Mouse (Mus musculus): Measurements from ENCODE around the gene Bcl2l13. TPM values are rescaled to one million over a fixed set of nuclear protein-coding genes. Genes with fewer than 3 reads are reported as not detected.

Gene Bcl2l13
- polyA plus RNA-seq, 1 experiment from 2014 or later, result 14.0 TPM

DNA sequence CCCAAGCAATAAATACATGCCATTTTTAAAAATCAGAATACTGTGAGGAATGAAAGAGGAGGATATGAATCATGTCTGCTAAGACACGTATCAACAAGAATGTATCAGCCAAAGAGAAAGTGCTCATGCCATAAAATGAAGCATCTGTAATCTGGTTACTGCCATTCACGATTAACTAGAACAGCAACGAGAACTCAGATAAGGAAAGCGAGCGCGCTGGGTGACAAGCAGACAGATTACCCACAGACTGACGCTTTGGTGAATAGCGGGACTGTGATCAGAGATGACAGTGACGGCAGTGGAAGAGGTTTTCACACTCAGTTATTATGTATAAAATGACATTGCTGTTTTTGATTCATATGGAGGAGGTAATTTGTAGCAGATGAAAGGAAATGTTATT lies 37.9 kb downstream of the Bcl2l13 start:
- no peaks in the 10 kb centered on the region for H3K4me1 ChIP-seq (ENCODE audit: insufficient read depth, low read depth, low read length)
- no peak overlapping the region for H3K9ac ChIP-seq (replicated peaks; ENCODE audit: low read depth)
- no peaks in the 10 kb centered on the region for H3K36me3 ChIP-seq (ENCODE audit: insufficient read depth, low read length)
- no peak overlapping the region for H3K27ac ChIP-seq (ENCODE audit: low read length)
- 56% methylated on average over 9 of the region's 9 CpGs for WGBS
- ATAC-seq (no peak), DNase-seq (ENCODE audit: low spot score) (no peak)
- no peak overlapping the region for H3K4me3 ChIP-seq (ENCODE audit: low read depth, low read length)
- no peaks in the 10 kb centered on the region for H3K27me3 ChIP-seq (replicated peaks; ENCODE audit: insufficient read depth, low read length)
- no peaks in the 10 kb centered on the region for H3K9me3 ChIP-seq (ENCODE audit: low read length)
- H3K4me2 ChIP-seq (replicated peaks; ENCODE audit: low read depth, low read length), result no peak overlapping the region
- TF ChIP-seq CTCF (IDR thresholded peaks at IDR 0.05) (no peak), EP300 (IDR thresholded peaks at IDR 0.05) (no peak)

DNA sequence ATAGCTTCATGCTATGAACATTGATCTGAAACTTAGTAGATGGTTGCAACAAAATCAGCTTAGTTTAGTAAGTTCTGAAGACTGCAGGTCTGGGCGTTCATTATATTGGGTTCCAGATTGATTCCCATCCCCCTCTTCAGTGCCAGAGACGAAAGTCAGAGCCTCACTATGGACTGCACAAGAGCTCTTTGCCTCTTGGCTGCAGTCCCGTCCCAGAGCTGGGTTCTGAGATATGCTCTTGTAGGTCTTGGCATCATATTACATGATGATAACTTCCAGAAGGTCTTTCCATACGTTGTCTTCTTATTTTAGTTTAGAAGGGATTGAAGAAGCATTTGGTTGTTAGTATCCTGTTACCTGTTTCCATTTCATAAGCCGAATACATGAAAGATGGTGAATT lies 43.0 kb downstream of the Bcl2l13 start:
- 0 out of 2 replicates have a peak, but pooled peaks cover 6% of the 10 kb centered on the region for H3K36me3 ChIP-seq (ENCODE audit: insufficient read depth, low read length)
- H3K27me3 ChIP-seq (replicated peaks; ENCODE audit: insufficient read depth, low read length), result no peaks in the 10 kb centered on the region
- DNase-seq (ENCODE audit: low spot score) (no peak), ATAC-seq (no peak)
- 65% methylated on average over 5 of the region's 5 CpGs for WGBS
- H3K27ac ChIP-seq (ENCODE audit: low read length), result no peak overlapping the region
- H3K4me3 ChIP-seq (ENCODE audit: low read depth, low read length), result no peak overlapping the region
- no peaks in the 10 kb centered on the region for H3K9me3 ChIP-seq (ENCODE audit: low read length)
- TF ChIP-seq CTCF (IDR thresholded peaks at IDR 0.05), result no peak
- no peak for TF ChIP-seq EP300 (IDR thresholded peaks at IDR 0.05)
- H3K9ac ChIP-seq (replicated peaks; ENCODE audit: low read depth), result no peak overlapping the region
- no peak overlapping the region for H3K4me2 ChIP-seq (replicated peaks; ENCODE audit: low read depth, low read length)
- no peaks in the 10 kb centered on the region for H3K4me1 ChIP-seq (ENCODE audit: insufficient read depth, low read depth, low read length)

DNA sequence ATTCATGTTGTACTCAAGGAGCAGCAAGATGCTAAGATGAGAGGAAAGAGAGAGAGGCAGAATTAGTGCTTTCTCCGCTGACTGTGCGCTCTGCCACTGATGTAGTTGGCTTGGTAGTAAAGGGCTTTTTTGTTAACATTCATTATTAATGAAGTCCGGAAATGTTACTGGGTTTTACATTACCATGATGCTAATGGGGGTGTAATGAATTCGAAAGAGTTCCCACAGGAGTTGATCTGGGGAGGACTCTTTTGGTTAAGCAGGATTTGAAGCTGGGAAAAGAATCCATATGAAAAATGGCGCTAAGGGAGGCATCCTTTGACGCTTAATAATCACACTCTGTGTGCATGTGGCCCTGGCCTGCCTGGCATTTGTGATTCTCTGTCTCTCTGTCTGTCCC lies 48.4 kb downstream of the Bcl2l13 start:
- TF ChIP-seq CTCF (IDR thresholded peaks at IDR 0.05), result no peak
- TF ChIP-seq EP300 (IDR thresholded peaks at IDR 0.05), result no peak
- DNase-seq (ENCODE audit: low spot score) (no peak), ATAC-seq (no peak)
- H3K4me3 ChIP-seq (ENCODE audit: low read depth, low read length), result no peak overlapping the region
- H3K4me1 ChIP-seq (ENCODE audit: insufficient read depth, low read depth, low read length), result no peaks in the 10 kb centered on the region
- no peaks in the 10 kb centered on the region for H3K27me3 ChIP-seq (replicated peaks; ENCODE audit: insufficient read depth, low read length)
- H3K4me2 ChIP-seq (replicated peaks; ENCODE audit: low read depth, low read length), result no peak overlapping the region
- H3K9ac ChIP-seq (replicated peaks; ENCODE audit: low read depth), result no peak overlapping the region
- H3K36me3 ChIP-seq (ENCODE audit: insufficient read depth, low read length), result peaks cover 15% of the 10 kb centered on the region; the same call in 1 of the 2 replicates
- 98% methylated on average over 6 of the region's 6 CpGs for WGBS
- no peak overlapping the region for H3K27ac ChIP-seq (ENCODE audit: low read length)
- no peaks in the 10 kb centered on the region for H3K9me3 ChIP-seq (ENCODE audit: low read length)

DNA sequence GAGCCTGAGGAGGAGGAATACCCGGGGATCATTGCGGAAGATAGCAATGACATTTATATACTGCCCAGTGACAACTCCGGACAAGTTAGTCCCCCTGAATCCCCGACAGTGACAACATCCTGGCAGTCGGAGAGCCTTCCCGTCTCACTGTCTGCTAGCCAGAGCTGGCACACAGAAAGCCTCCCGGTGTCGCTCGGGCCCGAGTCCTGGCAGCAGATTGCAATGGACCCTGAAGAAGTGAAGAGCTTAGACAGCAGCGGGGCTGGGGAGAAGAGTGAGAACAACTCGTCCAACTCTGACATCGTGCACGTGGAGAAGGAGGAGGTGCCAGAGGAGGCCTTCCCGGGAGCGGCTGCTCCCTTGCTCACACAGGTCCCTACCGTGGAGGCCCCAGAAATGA lies 50.7 kb downstream of the Bcl2l13 start:
- peaks cover 15% of the 10 kb centered on the region; the same call in 1 of the 2 replicates for H3K36me3 ChIP-seq (ENCODE audit: insufficient read depth, low read length)
- H3K27me3 ChIP-seq (replicated peaks; ENCODE audit: insufficient read depth, low read length), result no peaks in the 10 kb centered on the region
- no peak overlapping the region for H3K27ac ChIP-seq (ENCODE audit: low read length)
- H3K9ac ChIP-seq (replicated peaks; ENCODE audit: low read depth), result no peak overlapping the region
- TF ChIP-seq CTCF (IDR thresholded peaks at IDR 0.05), result no peak
- H3K9me3 ChIP-seq (ENCODE audit: low read length), result no peaks in the 10 kb centered on the region
- no peak overlapping the region for H3K4me3 ChIP-seq (ENCODE audit: low read depth, low read length)
- H3K4me1 ChIP-seq (ENCODE audit: insufficient read depth, low read depth, low read length), result no peaks in the 10 kb centered on the region
- no peak overlapping the region for H3K4me2 ChIP-seq (replicated peaks; ENCODE audit: low read depth, low read length)
- WGBS, result 74% methylated on average over 17 of the region's 17 CpGs
- DNase-seq (ENCODE audit: low spot score) (no peak), ATAC-seq (no peak)

DNA sequence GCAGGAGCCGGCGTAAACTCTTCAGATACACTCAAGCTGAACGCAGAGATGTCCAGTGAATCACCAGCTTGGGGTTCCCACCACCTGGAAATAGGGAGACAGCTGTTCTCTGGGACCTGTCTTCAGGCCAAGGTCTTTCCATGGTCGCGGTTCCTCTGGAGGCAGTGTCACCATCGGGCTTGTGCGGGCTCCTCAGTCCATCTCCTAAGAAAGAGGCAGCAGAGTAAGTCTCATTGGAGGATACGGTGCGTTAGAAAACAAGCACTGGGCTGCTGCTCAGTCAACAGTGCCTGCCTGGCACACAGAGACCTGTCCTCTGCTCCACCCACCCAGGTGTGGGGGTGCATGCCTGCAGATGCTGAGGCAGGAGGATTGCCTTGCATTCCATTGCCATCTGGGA lies 58.1 kb downstream of the Bcl2l13 start:
- no peak overlapping the region for H3K27ac ChIP-seq (ENCODE audit: low read length)
- no peaks in the 10 kb centered on the region for H3K27me3 ChIP-seq (replicated peaks; ENCODE audit: insufficient read depth, low read length)
- DNase-seq (ENCODE audit: low spot score) (no peak), ATAC-seq (no peak)
- H3K36me3 ChIP-seq (ENCODE audit: insufficient read depth, low read length), result no peaks in the 10 kb centered on the region
- H3K9me3 ChIP-seq (ENCODE audit: low read length), result no peaks in the 10 kb centered on the region
- TF ChIP-seq EP300 (IDR thresholded peaks at IDR 0.05) (no peak), CTCF (IDR thresholded peaks at IDR 0.05) (no peak)
- H3K4me3 ChIP-seq (ENCODE audit: low read depth, low read length), result no peak overlapping the region
- 93% methylated on average over 9 of the region's 9 CpGs for WGBS
- H3K4me2 ChIP-seq (replicated peaks; ENCODE audit: low read depth, low read length), result no peak overlapping the region
- H3K9ac ChIP-seq (replicated peaks; ENCODE audit: low read depth), result no peak overlapping the region
- H3K4me1 ChIP-seq (ENCODE audit: insufficient read depth, low read depth, low read length), result no peaks in the 10 kb centered on the region

DNA sequence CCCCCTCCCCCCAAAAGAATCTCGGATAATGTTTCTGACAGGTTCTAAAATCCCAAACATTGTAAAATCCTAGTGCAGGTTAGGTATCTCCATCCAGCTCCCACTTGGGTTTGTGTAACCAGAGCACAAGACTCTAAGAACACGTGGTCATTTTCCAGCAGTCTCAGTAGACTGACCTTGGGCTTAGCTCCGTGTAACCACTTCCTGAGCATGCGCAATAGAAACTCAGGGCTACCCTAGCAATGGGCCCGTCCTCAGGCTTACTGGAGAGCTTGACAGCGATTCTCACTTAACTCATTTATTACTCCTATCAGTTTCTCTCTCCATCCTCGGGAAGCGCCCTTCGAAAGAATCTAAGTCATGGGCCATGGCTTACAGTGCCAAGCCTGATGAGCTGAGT lies 58.5 kb downstream of the Bcl2l13 start:
- Histone ChIP-seq H3K27ac (ENCODE audit: low read length) (no peak overlapping the region), H3K4me2 (replicated peaks; ENCODE audit: low read depth, low read length) (no peak overlapping the region), H3K27me3 (replicated peaks; ENCODE audit: insufficient read depth, low read length) (no peaks in the 10 kb centered on the region), H3K4me3 (ENCODE audit: low read depth, low read length) (no peak overlapping the region), H3K9ac (replicated peaks; ENCODE audit: low read depth) (no peak overlapping the region), H3K36me3 (ENCODE audit: insufficient read depth, low read length) (no peaks in the 10 kb centered on the region), H3K9me3 (ENCODE audit: low read length) (no peaks in the 10 kb centered on the region), H3K4me1 (ENCODE audit: insufficient read depth, low read depth, low read length) (no peaks in the 10 kb centered on the region)
- no peak for ATAC-seq
- DNase-seq (ENCODE audit: low spot score), result no peak
- TF ChIP-seq EP300 (IDR thresholded peaks at IDR 0.05) (no peak), CTCF (IDR thresholded peaks at IDR 0.05) (no peak)
- WGBS, result 79% methylated on average over 9 of the region's 9 CpGs

DNA sequence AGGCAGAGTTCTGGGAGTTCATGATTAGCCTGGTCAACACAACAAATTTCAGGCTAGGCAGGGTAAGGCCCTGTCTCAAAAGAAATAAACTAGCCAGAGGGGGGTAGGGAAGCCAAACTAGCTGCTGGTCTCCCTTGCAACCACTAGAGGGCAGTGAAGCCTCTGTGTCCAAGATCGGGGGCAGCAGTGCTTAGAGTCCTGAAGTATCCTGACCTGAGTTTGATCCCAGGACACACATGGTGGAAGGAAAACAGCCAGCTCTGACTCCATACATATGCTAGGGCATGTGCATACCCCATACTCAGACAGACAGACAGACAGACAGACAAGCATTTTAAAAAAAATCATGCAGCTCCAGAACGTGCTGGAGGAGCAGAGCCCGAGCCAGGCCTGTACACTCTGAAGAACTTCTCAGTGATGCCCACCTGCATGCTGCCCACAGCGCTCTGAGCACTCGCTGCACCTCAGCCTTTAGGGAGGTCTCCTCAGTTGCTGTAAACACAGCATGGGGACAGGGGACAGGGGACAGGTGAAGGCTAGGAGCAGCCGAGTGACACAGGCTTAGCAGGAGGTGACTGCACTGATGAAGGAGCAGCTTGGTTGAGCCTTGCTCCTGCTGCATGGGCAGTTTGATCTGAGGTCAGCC lies 62.3 kb downstream of the Bcl2l13 start:
- TF ChIP-seq EP300 (IDR thresholded peaks at IDR 0.05) (no peak), CTCF (IDR thresholded peaks at IDR 0.05) (peak; percentile 94)
- no peaks in the 10 kb centered on the region for H3K27me3 ChIP-seq (replicated peaks; ENCODE audit: insufficient read depth, low read length)
- 65% methylated on average over 6 of the region's 6 CpGs for WGBS
- ATAC-seq, result peak; percentile 67
- no peak overlapping the region for H3K4me3 ChIP-seq (ENCODE audit: low read depth, low read length)
- no peak overlapping the region for H3K27ac ChIP-seq (ENCODE audit: low read length)
- no peaks in the 10 kb centered on the region for H3K4me1 ChIP-seq (ENCODE audit: insufficient read depth, low read depth, low read length)
- H3K9me3 ChIP-seq (ENCODE audit: low read length), result no peaks in the 10 kb centered on the region
- no peak overlapping the region for H3K4me2 ChIP-seq (replicated peaks; ENCODE audit: low read depth, low read length)
- peak; percentile 76 for DNase-seq (ENCODE audit: low spot score)
- no peaks in the 10 kb centered on the region for H3K36me3 ChIP-seq (ENCODE audit: insufficient read depth, low read length)
- no peak overlapping the region for H3K9ac ChIP-seq (replicated peaks; ENCODE audit: low read depth)
